Mouse (Mus musculus) neural tube, embryonic 14.5 days (tissue): ENCODE results near the gene Gdpd3. TPM values are rescaled to one million over a fixed set of nuclear protein-coding genes. Genes with fewer than 3 reads are reported as not detected.

Experiments used
- ATAC-seq: fragments of 200-750 bp; cut with Nextera tagmentation; 2 replicates; pipeline ENCODE4 v1.8.0; 2017; ENCODE audit warnings: low read depth, mild to moderate bottlenecking, moderate TSS enrichment, moderate library complexity
- H3K27ac ChIP-seq: fragments of 300-500 bp; sonication (generic); 2 replicates; pipeline ENCODE4 v1.5.1; 2014; ENCODE audit warnings: low read depth, mild to moderate bottlenecking, control low read depth, low read length, moderate library complexity, mixed read lengths
- H3K27me3 ChIP-seq: fragments of 300-500 bp; sonication (generic); 2 replicates; pipeline ENCODE4 v1.6.1; 2014; ENCODE audit warnings: low read length; ENCODE audit not compliant: control insufficient read depth, insufficient read depth
- H3K36me3 ChIP-seq: fragments of 300-500 bp; sonication (generic); 2 replicates; pipeline ENCODE4 v1.6.1; 2014; ENCODE audit warnings: low read length, mixed read lengths; ENCODE audit not compliant: control insufficient read depth, insufficient read depth
- H3K4me1 ChIP-seq: fragments of 300-500 bp; sonication (generic); 2 replicates; pipeline ENCODE4 v1.6.1; 2014; ENCODE audit warnings: low read length; ENCODE audit not compliant: control insufficient read depth, insufficient read depth
- H3K4me2 ChIP-seq: fragments of 300-500 bp; sonication (generic); 2 replicates; pipeline ENCODE4 v1.6.1; 2014; ENCODE audit warnings: mild to moderate bottlenecking, low read depth, low read length, control low read depth
- H3K4me3 ChIP-seq: fragments of 300-500 bp; sonication (generic); 2 replicates; pipeline ENCODE4 v1.5.1; 2014; ENCODE audit warnings: low read depth, low read length, control low read depth, mixed read lengths
- H3K9ac ChIP-seq: fragments of 300-500 bp; sonication (generic); replicated peaks from 2 replicates; pipeline ENCODE4 v1.6.1; 2014; ENCODE audit warnings: low read depth, mild to moderate bottlenecking, control low read depth, low read length, mixed read lengths
- H3K9me3 ChIP-seq: fragments of 300-500 bp; sonication (generic); 2 replicates; pipeline ENCODE4 v1.6.1; 2016; ENCODE audit warnings: low read length; ENCODE audit not compliant: control insufficient read depth
- WGBS: fragments of 180-500 bp; shearing (Covaris S2); extraction: QIAGEN DNeasy Blood & Tissue Kit; methylation state at CpG from one replicate; pipeline ENCODE4 v1.1.7; 2014; 5-methylcytosine and 5-hydroxymethylcytosine counted together
- polyA plus RNA-seq: library from polyadenylated mRNA; unstranded; fragments of >200 nt; fragmentation: Nextera tagmentation; extraction: Ambion mirVana; gene quantifications from 2 replicates; pipeline ENCODE4 v1.2.1, GENCODE M21; 2014

The Gdpd3 gene
- polyA plus RNA-seq, 1 experiment from 2014 or later: 1.8 TPM

DNA sequence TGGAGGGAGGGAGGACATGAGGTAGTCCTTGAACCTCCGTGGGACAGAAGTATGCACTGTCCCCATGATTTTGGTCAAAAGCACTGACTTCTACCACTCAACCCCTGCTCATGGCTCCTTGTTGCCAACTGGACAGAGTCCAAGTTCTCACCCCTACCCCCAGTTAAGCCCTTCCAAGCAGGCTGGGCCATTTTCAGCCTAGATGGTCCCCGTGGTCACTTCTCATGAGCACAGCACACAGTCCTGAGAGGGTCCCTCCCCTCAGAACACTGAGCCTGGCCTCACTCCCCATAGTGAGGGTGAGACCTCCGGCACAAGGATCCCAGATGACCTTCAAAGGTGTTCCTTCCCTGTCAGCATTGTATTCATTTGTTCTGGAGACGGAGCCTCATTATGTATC is 23.0 kb downstream of the Gdpd3 start:
- Histone ChIP-seq H3K27me3 (no peaks in the 10 kb centered on the region), H3K36me3 (peaks cover 48% of the 10 kb centered on the region), H3K9me3 (no peaks in the 10 kb centered on the region), H3K4me1 (peaks cover 7% of the 10 kb centered on the region; the same call in 1 of the 2 replicates), H3K4me3 (no peak overlapping the region), H3K4me2 (no peak overlapping the region), H3K27ac (no peak overlapping the region), H3K9ac (no peak overlapping the region)
- ATAC-seq: no peak
- WGBS: 95% methylated on average over 4 of the region's 4 CpGs

DNA sequence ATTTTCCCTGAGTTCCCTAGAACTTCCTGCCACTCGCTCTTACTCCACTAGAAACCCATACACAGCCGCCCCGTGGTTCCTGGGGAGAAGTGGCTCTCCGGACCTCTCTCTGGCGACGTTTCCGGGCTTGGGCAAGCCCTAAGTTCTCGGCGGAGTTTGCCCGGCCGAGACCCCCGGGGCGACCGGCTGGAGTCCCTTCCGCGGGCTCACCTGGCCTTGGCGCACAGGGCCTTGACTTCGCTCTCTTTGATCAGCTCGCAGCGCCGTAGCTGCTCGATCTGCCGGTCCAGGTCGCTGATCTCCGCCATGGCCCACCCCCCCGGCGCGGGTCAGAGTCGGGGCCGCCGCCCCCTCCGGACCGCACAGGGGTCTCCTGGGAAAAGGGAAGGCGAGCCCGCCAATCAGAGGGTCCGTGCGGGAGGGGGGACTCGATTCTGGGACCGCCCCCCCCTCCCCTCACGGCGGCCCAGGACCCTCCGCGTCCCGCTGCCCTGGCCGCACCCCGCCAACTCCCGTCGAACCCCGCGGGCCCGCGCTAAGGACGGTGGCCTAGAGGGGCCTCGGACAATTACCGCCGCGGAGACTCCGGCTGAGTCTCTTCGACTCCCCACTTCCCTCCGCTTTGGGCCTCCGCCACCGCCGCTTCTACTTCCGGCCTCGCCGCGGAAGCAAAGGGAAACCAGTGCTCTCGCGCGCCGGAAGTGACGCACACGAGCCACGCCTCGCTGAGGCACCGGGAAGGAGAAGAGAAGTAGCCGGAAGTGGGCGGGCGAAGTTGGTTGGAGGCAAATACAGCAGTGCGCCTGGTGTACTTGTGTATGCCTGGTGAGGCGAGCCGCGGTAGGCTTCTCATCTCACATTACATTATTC is 26.0 kb downstream of the Gdpd3 start, which contains the start of gene Ppp4c:
TSS of gene Ppp4c (minus strand) at position 646 of the 870 bp plus-strand sequence.
- peaks cover 12% of the 10 kb centered on the region for H3K4me1 ChIP-seq
- H3K9ac ChIP-seq: peak within 1 kb of the TSS; percentile 82
- under 1% methylated on average over 68 of the region's 83 CpGs for WGBS
- peaks cover 50% of the 10 kb centered on the region for H3K36me3 ChIP-seq
- peak; percentile 94 for ATAC-seq
- H3K27ac ChIP-seq: peak within 1 kb of the TSS; percentile 91
- H3K27me3 ChIP-seq: no peaks in the 10 kb centered on the region
- peak within 1 kb of the TSS; percentile 81 for H3K4me2 ChIP-seq
- H3K4me3 ChIP-seq: peak within 1 kb of the TSS; percentile 90
- no peaks in the 10 kb centered on the region for H3K9me3 ChIP-seq

DNA sequence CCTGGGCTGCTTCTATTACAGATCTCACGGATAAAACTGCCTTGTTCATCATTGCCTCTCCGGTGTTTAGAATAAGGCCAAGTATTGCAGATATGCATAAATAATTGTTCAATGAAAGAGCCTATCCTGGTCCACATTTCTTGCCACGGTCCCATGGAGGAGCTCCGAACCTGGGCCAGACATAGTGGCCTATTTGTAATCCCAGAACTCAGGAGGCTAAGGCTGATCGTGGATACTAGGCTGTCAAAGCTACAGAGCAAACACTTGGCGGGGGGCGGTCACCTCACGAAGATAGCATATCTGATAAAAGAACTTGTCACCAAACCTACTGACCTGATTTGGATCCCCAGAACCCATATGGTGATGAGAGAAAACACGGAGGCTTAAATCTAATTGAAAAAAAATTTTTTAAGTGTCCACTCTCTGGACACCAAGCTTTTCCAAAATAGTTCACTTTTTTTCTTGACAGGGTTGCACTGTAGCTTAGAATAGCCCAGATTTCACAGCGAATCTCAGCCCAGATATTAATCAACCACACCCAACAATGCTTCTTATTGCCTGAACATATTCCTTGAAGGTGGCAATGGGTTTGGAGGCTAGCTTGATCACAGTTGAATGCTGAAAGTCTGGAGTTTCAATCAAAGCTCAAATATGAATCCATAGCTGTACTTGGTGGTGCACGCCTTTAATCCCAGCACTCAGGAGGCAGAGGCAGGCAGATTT is 26.7 kb downstream of the Gdpd3 start:
- Histone ChIP-seq H3K4me1 (peaks cover 20% of the 10 kb centered on the region), H3K9me3 (no peaks in the 10 kb centered on the region), H3K9ac (peak overlapping the region; percentile 82), H3K4me3 (peak overlapping the region; percentile 90), H3K27ac (peak overlapping the region; percentile 91), H3K36me3 (peaks cover 42% of the 10 kb centered on the region), H3K4me2 (peak overlapping the region; percentile 81), H3K27me3 (no peaks in the 10 kb centered on the region)
- 31% methylated on average over 11 of the region's 11 CpGs for WGBS
- peak; percentile 13; the same call in 1 of the 2 replicates for ATAC-seq

DNA sequence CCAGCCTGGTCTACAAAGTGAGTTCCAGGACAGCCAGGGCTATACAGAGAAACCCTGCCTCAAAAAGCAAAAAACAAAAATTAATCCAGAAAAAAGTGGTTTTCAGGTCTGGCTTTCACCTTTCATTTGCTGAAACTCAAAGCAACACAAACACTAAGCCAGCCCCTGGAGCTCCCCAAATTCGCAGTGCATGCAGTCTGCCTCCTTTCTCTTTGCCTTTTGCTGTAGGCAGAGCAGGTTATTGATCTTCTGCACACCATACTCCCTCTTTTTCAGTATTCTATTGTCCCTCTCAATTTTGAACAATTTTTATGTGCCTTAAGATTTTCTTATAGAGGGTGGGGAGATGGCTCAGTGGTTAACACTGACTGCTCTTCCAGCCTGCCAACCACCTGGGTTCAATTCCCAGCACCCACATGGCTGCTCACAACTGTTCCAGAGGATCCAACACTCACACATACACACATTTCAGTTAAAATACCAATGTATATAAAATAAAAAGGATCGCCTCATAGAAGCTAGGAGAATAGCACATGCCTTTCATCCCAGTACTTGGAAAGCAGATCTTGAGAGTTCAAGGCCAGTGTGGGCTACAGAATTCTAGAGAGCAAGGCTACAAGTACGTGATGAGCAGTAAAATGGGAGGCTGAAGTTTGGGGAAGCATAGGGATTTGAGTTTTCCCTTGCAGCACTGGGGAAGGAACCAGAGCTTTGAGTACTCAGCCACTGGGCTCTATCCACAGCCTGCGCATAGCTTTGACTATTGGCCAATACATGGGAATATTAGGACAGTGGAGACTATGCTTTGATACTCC is 27.5 kb downstream of the Gdpd3 start:
- H3K9me3 ChIP-seq: no peaks in the 10 kb centered on the region
- H3K4me2 ChIP-seq: no peak overlapping the region
- ATAC-seq: no peak
- peaks cover 24% of the 10 kb centered on the region for H3K4me1 ChIP-seq
- no peak overlapping the region for H3K4me3 ChIP-seq
- H3K27me3 ChIP-seq: no peaks in the 10 kb centered on the region
- 74% methylated on average over 4 of the region's 4 CpGs for WGBS
- no peak overlapping the region for H3K9ac ChIP-seq
- H3K27ac ChIP-seq: no peak overlapping the region
- peaks cover 37% of the 10 kb centered on the region for H3K36me3 ChIP-seq

DNA sequence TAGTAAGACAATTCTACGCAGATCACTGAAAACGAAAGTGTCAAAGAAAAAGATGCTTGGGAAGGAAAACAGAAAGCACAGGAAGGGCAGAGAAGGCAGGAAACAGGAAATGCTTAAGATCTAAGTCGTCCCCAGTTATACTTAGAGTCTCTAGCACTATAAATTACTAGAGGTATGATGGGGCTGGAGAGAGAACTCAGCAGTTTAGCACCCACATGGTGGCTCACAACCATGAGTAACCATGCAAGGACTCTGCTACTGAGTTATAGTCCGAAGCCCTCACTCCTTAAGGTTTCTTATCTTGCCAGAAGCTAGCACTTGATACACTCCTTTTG is 28.1 kb downstream of the Gdpd3 start:
- 72% methylated on average over 4 of the region's 4 CpGs for WGBS
- Histone ChIP-seq H3K4me3 (no peak overlapping the region), H3K4me1 (peaks cover 24% of the 10 kb centered on the region), H3K4me2 (no peak overlapping the region), H3K9me3 (no peaks in the 10 kb centered on the region), H3K27ac (no peak overlapping the region), H3K27me3 (no peaks in the 10 kb centered on the region), H3K36me3 (peaks cover 35% of the 10 kb centered on the region), H3K9ac (no peak overlapping the region)
- no peak for ATAC-seq

DNA sequence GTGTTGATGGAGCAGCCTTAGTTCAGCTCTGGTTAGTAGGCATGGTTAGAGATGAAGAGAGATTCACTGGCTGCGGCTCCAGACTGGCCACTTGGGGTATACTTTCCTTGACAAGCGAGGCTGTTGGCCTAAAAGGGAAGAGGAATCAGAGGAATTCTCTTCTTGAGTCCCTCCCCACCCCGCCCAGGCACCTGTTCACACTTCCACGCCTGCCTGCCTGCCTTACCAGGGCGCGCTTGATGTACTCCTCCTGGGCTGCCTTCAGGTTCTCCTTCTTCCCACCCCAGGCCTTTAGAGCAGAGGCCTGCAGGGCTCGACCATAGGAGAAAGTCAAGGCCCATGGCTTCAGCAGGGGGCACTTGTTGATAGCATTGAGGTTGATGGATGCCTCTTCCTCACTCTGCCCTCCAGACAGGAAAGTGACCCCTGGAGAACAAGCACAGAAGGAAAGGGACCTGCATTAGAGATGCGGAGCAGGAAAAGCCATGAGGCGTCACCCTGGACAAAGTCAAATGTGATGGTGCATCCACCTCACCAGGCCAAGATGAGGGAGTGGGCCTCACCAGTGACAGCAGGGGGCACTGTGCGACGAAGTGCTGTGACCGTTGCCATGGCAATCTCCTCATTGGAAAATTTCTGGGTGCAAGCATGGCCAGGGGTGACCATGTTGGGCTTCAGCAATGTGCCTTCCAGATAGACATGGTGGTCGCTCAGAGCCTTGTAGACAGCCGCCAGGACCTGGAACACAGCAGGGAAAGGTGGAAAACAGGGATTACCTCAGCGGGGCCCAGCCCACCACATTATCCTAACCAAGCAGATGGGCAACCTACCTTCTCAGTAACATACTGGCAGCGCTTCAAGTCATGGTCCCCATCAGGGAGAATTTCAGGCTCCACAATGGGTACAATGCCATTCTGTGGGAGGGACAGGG is 29.5 kb downstream of the Gdpd3 start:
- H3K4me3 ChIP-seq: no peak overlapping the region
- peaks cover 27% of the 10 kb centered on the region for H3K4me1 ChIP-seq
- no peak overlapping the region for H3K27ac ChIP-seq

DNA sequence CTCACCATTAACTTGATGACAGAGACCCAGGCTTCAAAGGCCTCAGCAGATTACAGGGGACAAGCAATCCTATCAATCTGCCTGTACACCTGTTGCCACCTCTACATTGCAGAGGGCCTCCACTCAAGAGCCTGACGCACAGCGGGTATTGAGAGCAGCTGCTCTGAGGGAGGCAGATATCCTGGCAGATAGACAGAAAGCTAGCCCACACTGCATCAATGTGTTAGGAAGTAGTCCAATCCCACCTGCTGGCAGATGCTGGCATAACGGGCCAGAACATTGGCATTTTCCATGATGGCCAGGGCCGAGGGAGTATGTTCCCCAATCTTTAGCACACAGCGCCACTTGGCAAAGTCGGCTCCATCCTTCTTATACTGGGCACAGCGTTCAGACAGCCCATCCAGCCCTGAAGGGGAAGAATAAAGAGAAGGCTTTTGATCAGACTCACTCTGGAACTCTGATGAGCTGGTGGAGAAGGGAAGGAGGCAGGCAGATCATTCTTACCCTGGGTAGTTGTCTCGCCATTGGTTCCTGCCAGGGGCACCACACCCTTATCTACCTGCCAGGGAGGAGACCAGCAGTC is 30.3 kb downstream of the Gdpd3 start:
- H3K27ac ChIP-seq: no peak overlapping the region
- H3K4me2 ChIP-seq: peak overlapping the region; percentile 90; the same call in 1 of the 2 replicates
- no peaks in the 10 kb centered on the region for H3K9me3 ChIP-seq

More for the DNA sequence above, 29.5 kb downstream of the Gdpd3 start:
- H3K36me3 ChIP-seq: peaks cover 26% of the 10 kb centered on the region
- H3K27me3 ChIP-seq: no peaks in the 10 kb centered on the region
- no peak overlapping the region for H3K4me2 ChIP-seq
- WGBS: 83% methylated on average over 15 of the region's 16 CpGs
- no peaks in the 10 kb centered on the region for H3K9me3 ChIP-seq
- H3K9ac ChIP-seq: no peak overlapping the region
- ATAC-seq: no peak

More for the DNA sequence above, 30.3 kb downstream of the Gdpd3 start:
- no peak for ATAC-seq
- Histone ChIP-seq H3K4me3 (no peak overlapping the region), H3K27me3 (no peaks in the 10 kb centered on the region), H3K4me1 (peaks cover 20% of the 10 kb centered on the region), H3K36me3 (peaks cover 26% of the 10 kb centered on the region), H3K9ac (no peak overlapping the region)
- 70% methylated on average over 8 of the region's 8 CpGs for WGBS
